Mouse (Mus musculus) bone marrow, adult 2 months (tissue): ENCODE measurements around the gene Mast3.

ENCODE experiments used
- CTCF ChIP-seq: fragments of 200-500 bp; IDR thresholded peaks from 2 replicates; pipeline ENCODE4 v1.5.1; 2011; ENCODE audit warnings: low read length, control low read depth; ENCODE audit not compliant: control insufficient read depth, insufficient read depth
- POLR2A ChIP-seq: fragments of 200-500 bp; IDR thresholded peaks from 2 replicates; pipeline ENCODE4 v1.6.1; 2011; ENCODE audit warnings: low read depth, mild to moderate bottlenecking, control low read depth, low read length, borderline replicate concordance; ENCODE audit not compliant: control insufficient read depth

- TF ChIP-seq CTCF (no peak), POLR2A (no peak)
These were observed 44.5 kb downstream of the Mast3 start for GRCm38 (mm10) chr8:70760350-70760749.
